Mouse (Mus musculus): ENCODE measurements around the gene Psma6. TPM values are rescaled to one million over a fixed set of nuclear protein-coding genes. Genes with fewer than 3 reads are reported as not detected.
"Not testable (repeated sequence)": the region's sequence is repeated elsewhere in the genome, so short reads cannot be mapped to it uniquely, and the experiment has no call there.

Psma6 gene
- polyA plus RNA-seq, 1 experiment, result 41.7 TPM

DNA sequence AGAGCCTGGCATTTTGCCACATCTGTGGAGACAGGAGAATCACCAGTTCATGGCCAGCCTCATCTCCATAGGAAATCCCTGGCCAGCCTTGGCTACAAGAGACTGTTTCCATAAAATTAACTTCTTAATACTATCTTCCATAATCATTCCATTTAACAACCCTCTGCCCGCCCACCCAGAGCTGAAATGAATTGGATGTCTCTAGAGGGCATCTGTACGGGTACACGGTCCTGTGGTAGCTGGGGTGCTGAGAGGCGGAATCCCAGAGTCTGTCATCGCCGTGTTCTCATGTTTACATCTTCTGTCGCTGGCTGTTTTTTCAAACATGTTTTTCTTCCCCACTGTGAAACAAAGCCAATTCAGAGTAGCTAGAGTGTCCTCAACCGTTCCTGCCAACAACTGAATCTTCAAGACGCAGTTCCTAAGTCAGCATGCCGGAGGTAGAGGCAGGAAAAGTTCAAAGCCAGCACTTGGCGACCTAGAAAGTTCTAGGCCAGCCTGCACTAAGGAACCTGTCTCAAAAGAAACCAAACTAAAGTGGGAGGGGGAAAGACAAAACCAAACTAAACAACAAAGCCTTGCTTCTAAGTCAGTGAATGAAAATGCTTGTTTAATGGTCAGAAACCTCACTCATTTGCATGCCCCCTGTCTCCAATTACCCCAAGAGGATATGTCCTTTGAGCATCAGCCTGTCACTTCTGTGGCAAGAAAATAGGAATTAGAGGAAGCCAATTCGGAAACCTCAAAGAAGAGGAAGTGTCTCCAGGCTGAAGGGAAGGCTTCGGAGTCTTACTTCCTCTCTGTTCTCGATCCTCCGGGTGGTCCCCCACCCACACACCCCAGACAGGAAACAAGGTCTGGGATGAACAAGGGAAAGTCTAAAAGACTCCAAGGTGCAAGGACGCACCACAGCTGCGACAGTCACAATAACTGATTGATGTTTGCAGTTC lies 5.4 kb downstream of the Psma6 start:
- 33% methylated on average over 17 of the region's 17 CpGs for WGBS
- no peak for DNase-seq
- Histone ChIP-seq H3K4me1 (ENCODE audit: control insufficient read depth, insufficient read depth, low read length) (peaks cover 6% of the 10 kb centered on the region), H3K4me3 (replicated peaks; ENCODE audit: extremely low read depth, low read depth, low read length) (no peak overlapping the region)
- no peak for TF ChIP-seq CTCF (IDR thresholded peaks at IDR 0.05; ENCODE audit: insufficient read depth, low read length)
- no peak for TF ChIP-seq POLR2A (IDR thresholded peaks at IDR 0.05; ENCODE audit: borderline replicate concordance, extremely low read depth, low read depth, low read length)

DNA sequence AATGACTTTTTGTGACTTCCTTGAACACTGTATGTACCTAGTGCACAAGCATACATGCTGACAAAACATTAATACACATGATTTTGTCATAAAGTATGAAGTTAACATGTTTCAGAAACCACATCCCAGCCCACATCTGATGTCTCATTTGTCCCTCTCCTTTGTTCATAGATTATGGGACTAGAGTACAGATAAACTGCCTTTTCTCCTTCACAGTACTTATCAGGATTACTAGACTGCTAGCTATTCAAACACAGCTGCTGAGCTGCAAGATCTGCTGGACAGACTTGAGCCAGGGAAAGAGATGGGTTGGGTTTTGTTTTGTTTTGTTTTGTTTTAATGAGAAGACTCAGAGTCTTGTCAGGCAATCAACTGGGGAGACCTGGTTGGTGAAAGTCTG lies 8.1 kb downstream of the Psma6 start:
- no peak for DNase-seq
- no peak for TF ChIP-seq POLR2A (IDR thresholded peaks at IDR 0.05; ENCODE audit: borderline replicate concordance, extremely low read depth, low read depth, low read length)
- no peak for TF ChIP-seq CTCF (IDR thresholded peaks at IDR 0.05; ENCODE audit: insufficient read depth, low read length)
- Histone ChIP-seq H3K4me1 (ENCODE audit: control insufficient read depth, insufficient read depth, low read length) (peaks cover 6% of the 10 kb centered on the region), H3K4me3 (replicated peaks; ENCODE audit: extremely low read depth, low read depth, low read length) (no peak overlapping the region)

DNA sequence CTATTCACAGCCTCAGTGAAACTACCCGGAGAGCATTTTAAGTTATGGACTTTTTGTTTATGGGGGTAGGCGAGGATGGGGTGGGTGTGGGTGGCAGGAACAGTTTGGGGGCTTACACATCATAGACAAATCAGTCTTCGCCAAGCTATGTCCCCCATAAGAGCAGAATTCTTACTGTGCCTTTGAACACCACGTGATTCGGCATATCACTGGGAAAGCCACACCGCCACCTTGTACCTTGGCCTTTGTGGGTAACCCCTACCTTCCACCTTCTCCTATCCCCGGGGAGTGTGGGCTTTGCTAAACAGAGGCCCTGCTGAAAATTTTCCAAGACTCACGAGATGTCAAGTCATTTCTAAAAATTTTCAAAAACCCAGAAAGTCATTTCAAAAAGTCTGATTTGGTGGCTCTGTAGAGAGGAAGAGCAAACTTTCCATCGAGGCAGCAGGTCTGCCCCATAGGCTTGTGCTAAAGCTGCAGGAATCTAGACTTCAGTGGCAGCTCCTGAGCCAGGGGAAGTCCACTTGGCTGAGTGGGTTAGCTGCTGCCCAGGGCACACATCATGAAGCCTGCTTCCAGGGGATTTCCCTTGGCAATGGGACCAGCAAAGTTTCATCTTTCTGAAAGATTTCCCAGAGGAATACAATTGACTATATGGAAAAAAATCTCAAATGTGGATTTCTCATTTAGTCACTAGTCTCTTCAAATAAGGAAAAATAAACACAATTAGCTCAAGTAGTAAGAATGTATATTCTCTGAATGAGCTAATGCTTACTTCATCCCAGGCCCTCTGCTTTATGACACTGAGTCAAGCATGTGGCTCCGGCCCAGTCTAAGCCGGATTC lies 8.9 kb downstream of the Psma6 start:
- DNase-seq, result no peak
- 82% methylated on average over 11 of the region's 11 CpGs for WGBS
- H3K4me3 ChIP-seq (replicated peaks; ENCODE audit: extremely low read depth, low read depth, low read length), result no peak overlapping the region

DNA sequence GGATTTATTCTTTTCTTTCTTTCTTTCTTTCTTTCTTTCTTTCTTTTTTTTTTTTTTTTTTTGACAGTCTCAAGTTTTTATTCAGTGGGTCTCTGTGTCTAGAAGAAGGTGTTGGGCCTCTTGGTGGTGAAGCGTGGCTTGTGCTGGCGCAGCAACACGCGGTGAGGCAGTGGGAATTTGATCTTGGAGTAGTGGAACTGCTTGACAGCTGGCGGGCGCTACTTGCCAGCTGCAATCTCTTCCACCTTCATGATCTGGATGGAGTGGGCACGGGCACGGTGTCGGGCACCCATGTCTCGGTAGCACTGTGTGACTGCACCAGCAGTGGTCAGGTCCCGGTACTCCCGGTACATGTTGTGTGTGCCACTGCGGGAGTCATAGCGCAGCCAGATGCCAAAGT lies 11.6 kb downstream of the Psma6 start:
- H3K4me3 ChIP-seq (replicated peaks; ENCODE audit: extremely low read depth, low read depth, low read length); DNase-seq; H3K4me1 ChIP-seq (ENCODE audit: control insufficient read depth, insufficient read depth, low read length): not testable (repeated sequence)
- 91% methylated on average over 14 of the region's 14 CpGs for WGBS

More for the DNA sequence above, 8.9 kb downstream of the Psma6 start:
- peaks cover 8% of the 10 kb centered on the region for H3K4me1 ChIP-seq (ENCODE audit: control insufficient read depth, insufficient read depth, low read length)
- TF ChIP-seq CTCF (IDR thresholded peaks at IDR 0.05; ENCODE audit: insufficient read depth, low read length), result no peak

DNA sequence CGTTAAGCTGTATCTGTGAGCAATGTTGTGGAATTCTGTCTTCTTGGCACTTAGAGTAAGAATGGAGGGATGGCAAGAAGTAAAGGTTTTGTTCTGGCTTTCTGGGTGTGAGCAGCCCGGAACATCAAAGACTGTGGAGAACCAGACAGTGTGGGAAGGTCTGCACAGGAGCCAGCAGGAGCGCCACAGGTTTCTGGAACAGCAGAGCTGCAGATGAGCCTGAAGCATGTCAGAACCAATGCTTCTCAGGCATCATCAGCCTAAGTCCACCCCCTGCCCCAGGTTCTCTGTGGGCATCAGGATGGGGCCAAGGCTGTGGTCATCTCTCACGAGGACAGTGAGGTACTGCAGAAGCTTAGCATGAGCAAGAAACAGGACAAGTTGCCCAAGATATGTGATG lies 12.5 kb downstream of the Psma6 start:
- Histone ChIP-seq H3K4me3 (replicated peaks; ENCODE audit: extremely low read depth, low read depth, low read length) (no peak overlapping the region), H3K4me1 (ENCODE audit: control insufficient read depth, insufficient read depth, low read length) (peaks cover 7% of the 10 kb centered on the region)
- TF ChIP-seq POLR2A (IDR thresholded peaks at IDR 0.05; ENCODE audit: borderline replicate concordance, extremely low read depth, low read depth, low read length) (no peak), CTCF (IDR thresholded peaks at IDR 0.05; ENCODE audit: insufficient read depth, low read length) (no peak)
- DNase-seq, result no peak
- WGBS, result 90% methylated on average over 4 of the region's 4 CpGs

DNA sequence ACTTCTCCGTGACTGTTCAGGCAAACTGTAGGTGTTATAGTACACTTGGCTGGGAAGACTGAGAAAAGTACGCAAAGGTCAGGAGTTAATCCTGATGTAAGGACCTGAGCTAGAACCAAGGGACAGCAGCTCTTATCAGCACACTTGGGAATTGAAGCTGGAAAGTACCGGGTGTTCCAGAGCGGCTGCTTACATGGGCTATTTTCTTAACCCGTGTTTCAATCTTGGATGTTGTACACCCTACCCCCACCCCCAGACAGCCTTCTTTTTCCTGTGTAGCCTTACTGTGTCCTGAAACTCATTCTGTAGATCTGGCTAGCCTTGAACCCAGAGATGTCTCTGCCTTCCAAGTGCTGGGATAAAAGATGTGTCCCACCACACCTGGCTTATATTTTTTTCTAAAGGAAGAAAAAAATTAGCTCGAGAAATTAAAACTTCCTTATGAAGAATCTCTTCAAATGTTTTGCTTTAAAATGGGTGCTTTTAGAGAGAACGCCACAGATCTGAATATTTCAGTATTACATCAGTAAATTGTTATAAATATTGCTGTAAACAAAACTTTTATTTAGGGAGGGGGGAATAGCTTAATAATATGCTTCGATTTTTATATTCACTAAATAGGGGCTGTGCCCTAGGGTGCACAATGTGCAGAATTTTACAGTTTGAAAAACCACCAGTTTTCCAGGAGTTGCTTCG lies 13.7 kb downstream of the Psma6 start:
- 40% methylated on average over 9 of the region's 9 CpGs for WGBS
- Histone ChIP-seq H3K4me3 (replicated peaks; ENCODE audit: extremely low read depth, low read depth, low read length) (peak overlapping the region; percentile 85), H3K4me1 (ENCODE audit: control insufficient read depth, insufficient read depth, low read length) (peaks cover 7% of the 10 kb centered on the region)
- DNase-seq, result no peak
- TF ChIP-seq CTCF (IDR thresholded peaks at IDR 0.05; ENCODE audit: insufficient read depth, low read length), result no peak
- TF ChIP-seq POLR2A (IDR thresholded peaks at IDR 0.05; ENCODE audit: borderline replicate concordance, extremely low read depth, low read depth, low read length), result no peak

DNA sequence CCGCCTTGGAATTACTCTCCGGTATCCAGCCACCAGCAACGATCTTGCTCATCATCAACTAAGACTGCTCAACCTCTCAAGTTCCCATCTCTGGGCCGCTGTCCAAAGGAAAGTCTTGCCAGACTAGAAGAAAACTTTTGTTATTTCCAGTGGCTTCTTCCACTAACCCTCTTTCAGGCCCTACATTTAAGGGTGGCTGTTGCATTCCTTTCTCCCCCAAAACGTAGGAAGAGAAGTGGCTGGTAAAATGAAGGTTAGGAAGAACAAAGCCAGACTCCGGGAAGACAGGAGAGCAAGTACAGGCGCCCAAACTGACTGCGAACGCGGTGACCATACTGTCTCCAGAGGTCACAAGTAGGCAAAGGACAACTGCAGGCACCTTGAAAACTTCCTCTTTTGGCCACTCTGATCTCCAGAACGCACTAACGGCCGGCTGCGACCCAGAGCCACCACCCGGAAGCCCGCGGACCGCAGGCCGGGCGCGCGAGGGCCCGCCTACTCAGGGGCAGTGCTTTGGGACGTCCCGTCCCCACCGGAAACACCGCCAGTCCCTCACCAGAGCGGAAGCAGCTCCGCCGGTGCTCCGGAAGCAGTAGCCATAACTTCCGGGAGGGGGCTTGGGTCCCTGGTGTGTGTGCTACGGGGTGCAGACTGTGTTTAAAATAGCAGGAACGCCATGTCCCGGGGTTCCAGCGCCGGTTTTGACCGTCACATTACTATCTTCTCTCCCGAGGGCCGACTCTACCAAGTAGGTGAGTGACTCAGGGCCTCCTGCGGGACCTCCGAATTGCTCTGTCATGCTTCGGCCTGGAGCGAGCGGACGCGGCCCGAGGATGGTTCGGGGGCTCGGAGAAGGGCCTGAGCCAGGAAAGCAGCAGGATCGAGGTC lies 14.5 kb downstream of the Psma6 start:
- peak; percentile 89 for DNase-seq
- WGBS, result 1% methylated on average over 51 of the region's 51 CpGs
- peak; percentile 89; the same call in 1 of the 2 replicates for TF ChIP-seq POLR2A (IDR thresholded peaks at IDR 0.05; ENCODE audit: borderline replicate concordance, extremely low read depth, low read depth, low read length)
- TF ChIP-seq CTCF (IDR thresholded peaks at IDR 0.05; ENCODE audit: insufficient read depth, low read length), result 0 out of 2 replicates have a peak, but pooled peaks have one; percentile 3
- peaks cover 7% of the 10 kb centered on the region for H3K4me1 ChIP-seq (ENCODE audit: control insufficient read depth, insufficient read depth, low read length)
- H3K4me3 ChIP-seq (replicated peaks; ENCODE audit: extremely low read depth, low read depth, low read length), result peak overlapping the region; percentile 95

DNA sequence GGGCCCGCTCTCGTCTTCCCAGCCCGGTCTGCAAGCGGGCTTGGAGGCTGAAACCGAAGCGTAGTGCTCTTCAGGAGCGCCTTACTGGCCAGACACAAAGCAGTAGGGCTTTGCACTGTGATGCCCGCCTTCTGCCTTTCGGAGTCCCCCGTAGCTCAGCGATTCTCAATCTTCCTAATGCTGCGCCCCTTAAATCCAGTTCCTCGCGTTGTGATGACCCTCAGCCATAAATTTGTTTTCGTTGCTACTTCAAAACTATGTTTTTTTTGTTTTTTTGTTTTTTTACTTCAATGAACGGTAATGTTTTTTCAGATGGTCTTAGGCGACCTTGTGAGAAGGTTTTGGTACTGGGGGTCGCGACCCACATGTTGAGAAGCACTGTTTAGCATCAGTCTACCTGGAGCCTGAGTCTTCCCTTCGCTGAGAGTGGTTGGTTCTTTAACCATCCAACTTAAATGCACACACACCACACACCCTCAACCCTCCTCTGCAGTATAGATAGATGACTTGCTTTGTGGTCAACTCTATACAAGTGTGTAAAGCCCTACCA lies 15.2 kb downstream of the Psma6 start:
- H3K4me3 ChIP-seq (replicated peaks; ENCODE audit: extremely low read depth, low read depth, low read length), result peak overlapping the region; percentile 95
- peaks cover 7% of the 10 kb centered on the region for H3K4me1 ChIP-seq (ENCODE audit: control insufficient read depth, insufficient read depth, low read length)
- DNase-seq, result no peak
- no peak for TF ChIP-seq CTCF (IDR thresholded peaks at IDR 0.05; ENCODE audit: insufficient read depth, low read length)
- no peak for TF ChIP-seq POLR2A (IDR thresholded peaks at IDR 0.05; ENCODE audit: borderline replicate concordance, extremely low read depth, low read depth, low read length)
- under 1% methylated on average over 20 of the region's 20 CpGs for WGBS

Data from lung, adult 2 months (tissue).